Mouse (Mus musculus) neutrophil, adult 5-6 weeks (primary cell): Measurements from ENCODE around the gene Cspg4. TPM values are rescaled to one million over a fixed set of nuclear protein-coding genes. Genes with fewer than 3 reads are reported as not detected.

ENCODE experiments used
- ATAC-seq: fragments of 151-379, 151-347 bp; 2 replicates; pipeline ENCODE4 v1.8.0; 2017; ENCODE audit warnings: mild to moderate bottlenecking, moderate TSS enrichment; ENCODE audit not compliant: insufficient number of reproducible peaks, poor library complexity, low FRiP score, severe bottlenecking; ENCODE audit errors: extremely low read depth
- total RNA-seq: library from RNA; stranded (forward); fragments of 200-1000 nt; gene quantifications from 2 replicates; pipeline ENCODE4 v1.2.3, GENCODE M21; 2017

Gene Cspg4
- total RNA-seq, result not detected in 2 replicates

- ATAC-seq, result no peak
Measured at GRCm38 (mm10) chr9:56864832-56865231, at the start of gene Cspg4. Gene Cspg4, plus strand, starts transcription at chr9:56865033.

- ATAC-seq, result no peak
Measured at GRCm38 (mm10) chr9:56824900-56825299, 39.9 kb upstream of the Cspg4 start.

- ATAC-seq, result no peak
Measured at GRCm38 (mm10) chr9:56825476-56826213, 39.2 kb upstream of the Cspg4 start.

- ATAC-seq, result no peak
Measured at GRCm38 (mm10) chr9:56828146-56828545, 36.7 kb upstream of the Cspg4 start.

GRCm38 (mm10) chr9:56828841-56829240 lies 36.0 kb upstream of the Cspg4 start:
- no peak for ATAC-seq

- ATAC-seq, result no peak
Measured at GRCm38 (mm10) chr9:56830162-56830561, 34.7 kb upstream of the Cspg4 start.

- ATAC-seq, result no peak
Measured at GRCm38 (mm10) chr9:56831904-56832303, 32.9 kb upstream of the Cspg4 start.

- ATAC-seq, result no peak
Measured at GRCm38 (mm10) chr9:56832900-56833299, 31.9 kb upstream of the Cspg4 start.

GRCm38 (mm10) chr9:56835152-56835551 lies 29.7 kb upstream of the Cspg4 start:
- ATAC-seq, result no peak

GRCm38 (mm10) chr9:56840721-56841120 lies 24.1 kb upstream of the Cspg4 start:
- ATAC-seq, result no peak

GRCm38 (mm10) chr9:56841864-56842263 lies 23.0 kb upstream of the Cspg4 start:
- no peak for ATAC-seq

- ATAC-seq, result no peak
Measured at GRCm38 (mm10) chr9:56842303-56842719, 22.5 kb upstream of the Cspg4 start.

GRCm38 (mm10) chr9:56843679-56844188 lies 21.1 kb upstream of the Cspg4 start:
- ATAC-seq, result no peak

- ATAC-seq, result no peak
Measured at GRCm38 (mm10) chr9:56844644-56845043, 20.2 kb upstream of the Cspg4 start.

GRCm38 (mm10) chr9:56847523-56847922 lies 17.3 kb upstream of the Cspg4 start:
- no peak for ATAC-seq

GRCm38 (mm10) chr9:56850128-56850904 lies 14.5 kb upstream of the Cspg4 start:
- ATAC-seq, result no peak

- ATAC-seq, result no peak
Measured at GRCm38 (mm10) chr9:56850905-56851252, 14.0 kb upstream of the Cspg4 start.

GRCm38 (mm10) chr9:56851778-56852177 lies 13.1 kb upstream of the Cspg4 start:
- ATAC-seq, result no peak

- no peak for ATAC-seq
Measured at GRCm38 (mm10) chr9:56857463-56857862, 7.4 kb upstream of the Cspg4 start.

- no peak for ATAC-seq
Measured at GRCm38 (mm10) chr9:56860035-56860434, 4.8 kb upstream of the Cspg4 start.
